Mouse (Mus musculus) CD8-positive naive resting alpha-beta T cell, adult 2 months (primary cell): ENCODE measurements around the gene Ampd1.

Experiments
- DNase-seq, 2 experiments: peaks; one replicate each; pipeline ENCODE4 v3.0.0; 2022; ENCODE audit warnings: low read depth in 2 of 2, low spot score in 2 of 2

Ampd1 gene

DNA sequence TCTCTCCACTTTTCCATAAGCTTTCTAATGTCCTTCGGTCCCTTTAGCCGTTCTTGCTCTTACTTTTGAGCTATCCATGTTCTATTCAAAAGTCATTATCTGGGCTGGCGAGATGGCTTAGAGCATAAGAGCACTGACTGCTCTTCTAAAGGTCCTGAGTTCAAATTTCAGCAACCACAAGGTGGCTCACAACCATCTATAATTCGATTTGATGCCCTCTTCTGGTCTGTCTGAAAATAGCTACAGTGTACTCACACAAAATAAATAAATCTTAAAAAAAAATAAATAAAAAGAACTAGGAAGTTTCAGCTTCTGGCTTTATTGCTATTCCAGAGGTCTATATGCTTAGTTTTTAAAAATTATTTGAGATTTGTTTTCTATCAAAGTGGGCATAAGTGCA lies 74.0 kb downstream of the Ampd1 start:
- no peak for DNase-seq

DNA sequence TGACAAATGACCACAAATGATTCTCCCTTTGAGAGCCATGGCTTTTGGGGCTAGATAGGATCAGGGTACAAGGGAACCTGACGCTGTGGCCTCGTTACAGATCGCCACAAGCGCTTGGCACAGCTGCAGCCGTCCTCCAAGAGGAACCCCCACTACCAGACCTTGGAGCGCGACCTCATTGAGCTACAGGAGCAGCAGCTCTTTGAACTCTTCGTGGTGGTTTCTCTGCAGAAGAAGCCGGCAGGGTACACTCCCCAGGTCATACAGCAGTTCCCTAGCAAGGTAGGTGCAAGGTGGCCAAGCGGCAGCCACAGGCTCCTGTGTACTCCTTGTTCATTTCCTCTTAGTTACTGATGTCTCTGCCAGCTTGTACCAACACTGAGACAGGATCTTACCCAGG lies 75.1 kb downstream of the Ampd1 start:
- no peak for DNase-seq
